Mouse (Mus musculus): ENCODE results near the gene Mid2. TPM values are rescaled to one million over a fixed set of nuclear protein-coding genes. Genes with fewer than 3 reads are reported as not detected.
"Not testable (repeated sequence)": the region's sequence is repeated elsewhere in the genome, so short reads cannot be mapped to it uniquely, and the experiment has no call there.

Mid2 gene
- polyA plus RNA-seq (2016; fragmentation: Nextera tagmentation; extraction: Ambion mirVana) = 0.50 and 0.79 TPM in 2 replicates

DNA sequence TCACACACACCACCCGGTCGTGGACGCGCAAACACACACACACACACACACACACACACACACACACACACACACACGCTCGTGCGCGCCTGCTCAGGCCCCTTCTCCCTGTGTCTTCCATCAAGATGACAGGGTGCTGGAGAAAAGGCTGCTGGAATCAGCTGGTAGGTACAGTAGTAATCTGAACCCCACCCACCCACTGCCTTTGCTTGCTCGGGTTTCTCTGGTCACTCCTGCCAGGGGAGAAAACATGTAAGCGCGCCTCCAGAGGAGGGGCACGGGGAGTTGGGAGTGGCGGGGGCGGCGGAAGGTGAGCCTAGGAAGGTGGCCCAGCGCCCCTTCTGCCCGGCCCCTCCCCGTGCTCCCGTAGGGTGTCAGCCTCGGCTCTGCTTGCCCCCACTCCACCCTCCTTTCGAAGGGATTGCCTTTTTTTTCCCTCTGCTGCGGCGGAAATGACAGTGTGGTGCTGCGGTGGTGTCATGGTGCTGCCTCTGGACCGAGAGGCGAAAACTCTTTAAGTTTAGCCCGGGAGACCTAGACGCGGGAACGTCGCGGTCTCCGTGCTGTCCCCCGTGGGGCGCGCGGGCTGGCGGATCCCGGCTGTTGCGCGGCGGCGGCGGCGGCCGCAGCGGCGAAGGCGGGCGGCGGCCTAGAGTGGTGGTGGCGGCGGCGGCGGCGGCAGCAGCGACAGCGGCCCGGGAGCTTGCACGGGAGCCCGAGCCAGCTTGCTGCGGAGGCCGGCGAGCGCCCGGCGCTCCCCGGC lies at the start of gene Mid2:
Mid2 (plus strand) TSS at position 121 of the 763 bp plus-strand sequence.
- Histone ChIP-seq H3K9me3 (replicated peaks) (no peaks in the 10 kb centered on the region), H3K36me3 (no peaks in the 10 kb centered on the region), H3K4me1 (no peaks in the 10 kb centered on the region), H3K9ac (no peak within 1 kb of the TSS; the same call in 1 of the 2 replicates), H3K27me3 (replicated peaks) (peaks cover 63% of the 10 kb centered on the region), H3K4me3 (peak within 1 kb of the TSS; percentile 48), H3K27ac (no peak within 1 kb of the TSS), H3K4me2 (peak within 1 kb of the TSS; percentile 64)
- 14% methylated on average over 46 of the region's 68 CpGs for WGBS (ENCODE audit: insufficient replicate concordance)
- no peak for ATAC-seq

DNA sequence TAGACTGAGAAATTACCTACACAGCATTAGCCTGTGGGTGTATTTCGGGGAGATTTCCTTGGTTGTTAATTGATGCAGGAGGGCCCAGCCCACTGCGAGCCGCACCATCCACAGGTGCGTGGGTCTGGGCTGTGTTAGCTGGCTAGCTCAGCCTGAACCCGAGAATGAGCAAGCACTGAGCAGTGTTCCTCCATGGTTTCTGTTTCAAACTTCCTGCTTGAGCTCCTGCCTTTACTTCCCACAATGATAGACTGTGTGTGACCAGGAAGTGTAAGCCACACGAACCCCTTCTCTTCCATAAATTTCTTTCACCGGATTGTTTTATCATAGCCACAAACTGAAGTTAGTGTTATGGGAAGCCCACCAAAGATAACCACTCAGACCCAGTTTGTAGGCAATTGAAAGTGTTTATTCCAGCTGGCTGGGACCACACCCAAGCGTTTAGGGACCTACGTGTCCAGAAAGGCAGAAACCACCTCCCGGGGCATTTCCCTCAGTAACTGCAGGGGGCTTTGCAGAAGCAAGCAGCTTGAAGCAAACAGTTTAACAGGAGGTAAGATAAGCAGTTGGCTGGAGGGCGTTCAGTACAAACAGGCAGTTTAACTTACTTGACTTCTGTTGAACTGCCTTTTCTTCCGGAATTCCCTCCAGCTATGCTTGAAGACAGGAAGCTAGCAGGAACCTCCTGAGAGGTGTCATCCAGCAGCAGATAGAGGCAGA lies 39.4 kb upstream of the Mid2 start:
- Histone ChIP-seq H3K9ac (no peak overlapping the region), H3K27me3 (replicated peaks) (no peaks in the 10 kb centered on the region; the same call in 1 of the 2 replicates), H3K4me2 (peak overlapping the region; percentile 24), H3K36me3 (no peaks in the 10 kb centered on the region), H3K4me1 (no peaks in the 10 kb centered on the region), H3K4me3 (no peak overlapping the region), H3K9me3 (replicated peaks) (no peaks in the 10 kb centered on the region), H3K27ac (no peak overlapping the region)
- no peak for ATAC-seq
- 33% methylated on average over 12 of the region's 12 CpGs for WGBS (ENCODE audit: insufficient replicate concordance)

DNA sequence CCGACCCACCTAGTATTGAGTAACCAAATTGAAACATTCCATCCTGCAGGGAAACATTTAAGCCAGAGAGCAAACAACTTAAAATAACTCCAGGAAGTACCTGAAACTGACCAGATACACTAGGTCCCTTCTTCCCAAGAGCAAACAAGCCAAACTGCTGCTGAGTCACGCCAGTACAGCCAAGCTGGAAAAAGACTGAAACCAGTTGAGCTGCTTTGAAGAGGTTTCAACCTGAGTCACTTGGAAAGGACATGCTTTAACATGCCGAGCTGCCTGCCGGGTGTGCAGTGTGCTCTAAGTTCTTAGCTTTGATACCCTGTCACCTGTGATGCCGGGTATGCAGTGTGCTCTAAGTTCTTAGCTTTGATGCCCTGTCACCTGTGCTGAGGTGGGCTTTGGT lies 26.4 kb upstream of the Mid2 start:
- H3K9me3 ChIP-seq (replicated peaks) = no peaks in the 10 kb centered on the region
- H3K36me3 ChIP-seq = no peaks in the 10 kb centered on the region
- no peak for ATAC-seq
- 67% methylated on average over 5 of the region's 5 CpGs for WGBS (ENCODE audit: insufficient replicate concordance)
- no peak overlapping the region for H3K4me3 ChIP-seq
- 0 out of 2 replicates have a peak, but pooled peaks cover 5% of the 10 kb centered on the region for H3K27me3 ChIP-seq (replicated peaks)
- no peak overlapping the region for H3K9ac ChIP-seq
- no peak overlapping the region for H3K27ac ChIP-seq
- H3K4me1 ChIP-seq = no peaks in the 10 kb centered on the region
- H3K4me2 ChIP-seq = no peak overlapping the region

DNA sequence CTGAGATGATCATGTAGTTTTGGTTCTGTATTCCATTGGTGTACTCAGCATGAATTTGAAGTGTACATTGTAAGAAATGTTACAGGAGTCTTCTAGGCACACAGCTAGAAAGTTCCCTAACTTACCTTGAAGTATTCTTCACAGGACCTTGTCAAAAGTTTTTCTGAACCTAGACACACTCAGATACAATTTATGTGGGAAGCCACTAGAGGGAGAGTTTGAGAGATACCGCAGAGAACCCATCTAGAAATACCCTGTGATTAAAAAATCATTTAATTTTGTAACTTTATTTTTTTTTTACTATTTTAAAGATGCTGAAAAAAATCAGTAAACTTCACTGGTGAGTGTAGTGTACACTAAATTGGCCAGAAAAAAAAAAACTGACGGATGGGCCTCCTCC lies 24.8 kb upstream of the Mid2 start:
- Histone ChIP-seq H3K9me3 (replicated peaks) (no peaks in the 10 kb centered on the region), H3K4me2 (no peak overlapping the region), H3K4me1 (no peaks in the 10 kb centered on the region), H3K9ac (no peak overlapping the region), H3K27ac (no peak overlapping the region), H3K27me3 (replicated peaks) (0 out of 2 replicates have a peak, but pooled peaks cover 5% of the 10 kb centered on the region), H3K4me3 (no peak overlapping the region), H3K36me3 (no peaks in the 10 kb centered on the region)
- 47% methylated on average over 2 of the region's 2 CpGs for WGBS (ENCODE audit: insufficient replicate concordance)
- ATAC-seq = no peak

DNA sequence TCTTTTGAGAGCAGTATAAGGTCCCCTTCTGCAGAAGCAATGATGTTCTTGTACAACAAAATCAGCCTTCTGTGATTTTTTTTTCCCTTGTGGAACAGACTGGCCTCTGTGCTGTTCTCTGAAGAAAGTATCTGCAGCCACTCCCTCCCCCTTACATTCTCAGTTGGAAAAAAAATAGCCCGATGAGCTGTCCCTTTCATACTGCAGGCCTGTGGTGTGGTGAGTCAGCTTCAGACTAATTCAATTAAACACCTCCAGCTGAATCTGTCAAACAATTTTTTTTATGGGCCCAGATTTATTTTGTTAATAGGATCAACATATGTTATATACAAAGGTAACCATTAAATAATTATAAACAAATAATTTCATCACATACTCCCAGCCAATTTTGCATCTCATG lies 3.7 kb upstream of the Mid2 start:
- Histone ChIP-seq H3K27me3 (replicated peaks) (peaks cover 35% of the 10 kb centered on the region), H3K27ac (no peak overlapping the region), H3K9ac (no peak overlapping the region), H3K4me2 (no peak overlapping the region), H3K4me3 (no peak overlapping the region), H3K4me1 (no peaks in the 10 kb centered on the region), H3K36me3 (no peaks in the 10 kb centered on the region), H3K9me3 (replicated peaks) (no peaks in the 10 kb centered on the region)
- no peak for ATAC-seq
- 33% methylated on average over 1 of the region's 1 CpGs for WGBS (ENCODE audit: insufficient replicate concordance)

DNA sequence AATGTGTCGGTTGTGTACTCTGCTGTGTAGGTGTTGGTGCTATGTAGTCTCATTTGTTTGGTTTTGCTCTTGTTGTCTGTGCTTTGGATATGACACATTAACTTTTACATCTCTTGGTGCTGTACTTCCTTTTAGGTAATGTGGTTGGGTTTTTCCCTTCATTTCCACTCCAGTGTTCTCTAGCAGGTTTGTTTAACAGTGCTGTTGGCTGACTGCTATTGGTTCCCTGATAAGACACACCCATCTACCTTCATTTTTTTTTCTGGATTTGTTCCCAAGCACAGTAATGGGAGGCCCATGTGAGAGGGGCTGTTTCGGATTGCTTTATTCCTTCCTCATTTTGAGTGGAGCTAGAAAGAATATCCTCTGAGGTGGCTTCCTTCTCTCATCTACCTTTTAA lies 883 bp upstream of the Mid2 start:
- peaks cover 58% of the 10 kb centered on the region for H3K27me3 ChIP-seq (replicated peaks)

DNA sequence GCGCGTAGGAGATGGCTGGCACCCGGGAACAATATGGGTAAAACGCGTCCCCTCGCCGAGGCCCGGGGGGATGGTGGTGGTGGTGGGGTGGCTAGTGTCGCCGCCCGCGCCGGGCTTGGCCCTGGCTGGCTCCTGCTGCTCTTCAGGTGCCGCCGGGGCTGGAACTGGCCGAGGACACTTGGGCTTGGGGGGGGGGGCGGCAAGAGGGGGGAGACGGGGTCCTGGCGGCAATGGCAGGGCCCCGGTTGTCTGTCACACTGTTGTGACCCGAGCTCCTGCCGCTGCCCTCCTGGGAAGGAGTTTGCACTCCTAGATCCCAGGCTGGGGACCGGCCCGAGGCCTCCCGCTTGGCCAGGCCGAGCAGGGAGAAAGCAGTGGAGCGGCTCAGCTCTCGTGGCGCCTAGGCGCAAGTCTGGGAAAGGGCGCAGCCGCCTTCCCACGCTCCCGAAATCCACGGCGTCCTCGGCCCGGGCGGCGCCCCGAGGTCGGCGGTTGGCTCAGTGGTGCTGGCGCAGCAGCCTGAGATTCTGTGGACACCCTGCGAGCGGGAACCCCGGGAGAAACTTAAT lies 927 bp downstream of the Mid2 start:
- Histone ChIP-seq H3K9me3 (replicated peaks) (no peaks in the 10 kb centered on the region), H3K27me3 (replicated peaks) (peaks cover 66% of the 10 kb centered on the region), H3K36me3 (no peaks in the 10 kb centered on the region), H3K4me2 (peak overlapping the region; percentile 64), H3K27ac (no peak overlapping the region), H3K4me3 (peak overlapping the region; percentile 48), H3K4me1 (no peaks in the 10 kb centered on the region), H3K9ac (no peak overlapping the region)
- WGBS (ENCODE audit: insufficient replicate concordance) = 10% methylated on average over 42 of the region's 47 CpGs
- ATAC-seq = no peak

More for the DNA sequence above, 883 bp upstream of the Mid2 start:
- no peaks in the 10 kb centered on the region for H3K4me1 ChIP-seq
- WGBS (ENCODE audit: insufficient replicate concordance) = 70% methylated on average over 2 of the region's 2 CpGs
- H3K4me2 ChIP-seq = no peak overlapping the region
- H3K4me3 ChIP-seq = no peak overlapping the region
- no peak overlapping the region for H3K27ac ChIP-seq
- H3K9me3 ChIP-seq (replicated peaks) = no peaks in the 10 kb centered on the region
- no peaks in the 10 kb centered on the region for H3K36me3 ChIP-seq
- ATAC-seq = no peak
- H3K9ac ChIP-seq = no peak overlapping the region

DNA sequence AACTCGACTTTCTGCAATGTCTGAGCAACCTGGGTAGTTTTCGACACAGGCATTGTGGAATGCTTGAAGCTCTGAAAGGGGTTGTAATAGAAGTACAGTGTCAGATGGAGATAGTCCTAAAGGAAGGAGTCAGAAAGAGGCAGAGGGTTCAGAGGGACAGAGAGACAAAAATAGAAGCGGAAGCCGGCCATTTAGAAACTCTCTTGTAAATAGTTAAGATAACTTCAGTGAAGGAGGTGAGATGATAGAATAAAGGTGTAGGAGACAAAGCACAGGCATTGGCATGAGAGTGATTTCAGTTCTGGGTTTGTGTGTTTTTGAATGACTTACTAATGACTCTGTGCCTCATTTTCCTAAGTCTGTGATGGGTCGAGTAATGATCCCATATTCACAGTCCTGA lies 11.0 kb downstream of the Mid2 start:
- Histone ChIP-seq H3K4me1 (no peaks in the 10 kb centered on the region), H3K9ac (no peak overlapping the region), H3K9me3 (replicated peaks) (no peaks in the 10 kb centered on the region), H3K4me2 (no peak overlapping the region), H3K27ac (no peak overlapping the region), H3K4me3 (no peak overlapping the region), H3K36me3 (no peaks in the 10 kb centered on the region), H3K27me3 (replicated peaks) (0 out of 2 replicates have a peak, but pooled peaks cover 14% of the 10 kb centered on the region)
- ATAC-seq = no peak
- WGBS (ENCODE audit: insufficient replicate concordance) = 54% methylated on average over 5 of the region's 5 CpGs

DNA sequence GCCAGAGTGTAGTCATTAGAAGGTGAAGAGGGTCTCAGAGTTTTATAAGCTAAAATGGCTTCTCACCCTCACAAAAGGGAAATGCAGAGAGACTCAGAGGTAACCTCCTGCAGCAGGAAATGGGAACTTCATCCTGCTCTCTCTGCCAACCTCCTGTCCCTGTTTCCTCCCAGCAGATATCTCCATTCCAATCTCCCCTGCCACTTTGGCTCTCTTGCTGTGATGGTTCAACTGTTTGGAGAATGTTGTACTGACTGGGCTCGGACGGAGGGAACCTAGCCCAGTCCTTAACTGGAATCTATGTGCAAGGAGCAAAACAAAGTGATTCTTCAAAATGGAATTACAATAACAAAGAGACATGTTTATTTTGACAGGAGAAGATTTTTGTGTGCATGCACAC lies 23.9 kb downstream of the Mid2 start:
- H3K27ac ChIP-seq = no peak overlapping the region
- no peak overlapping the region for H3K9ac ChIP-seq
- H3K4me3 ChIP-seq = no peak overlapping the region
- H3K27me3 ChIP-seq (replicated peaks) = peaks cover 10% of the 10 kb centered on the region; the same call in 1 of the 2 replicates
- no peak for ATAC-seq
- H3K36me3 ChIP-seq = no peaks in the 10 kb centered on the region
- WGBS (ENCODE audit: insufficient replicate concordance) = 81% methylated on average over 2 of the region's 2 CpGs
- no peak overlapping the region for H3K4me2 ChIP-seq
- no peaks in the 10 kb centered on the region for H3K9me3 ChIP-seq (replicated peaks)
- no peaks in the 10 kb centered on the region for H3K4me1 ChIP-seq

DNA sequence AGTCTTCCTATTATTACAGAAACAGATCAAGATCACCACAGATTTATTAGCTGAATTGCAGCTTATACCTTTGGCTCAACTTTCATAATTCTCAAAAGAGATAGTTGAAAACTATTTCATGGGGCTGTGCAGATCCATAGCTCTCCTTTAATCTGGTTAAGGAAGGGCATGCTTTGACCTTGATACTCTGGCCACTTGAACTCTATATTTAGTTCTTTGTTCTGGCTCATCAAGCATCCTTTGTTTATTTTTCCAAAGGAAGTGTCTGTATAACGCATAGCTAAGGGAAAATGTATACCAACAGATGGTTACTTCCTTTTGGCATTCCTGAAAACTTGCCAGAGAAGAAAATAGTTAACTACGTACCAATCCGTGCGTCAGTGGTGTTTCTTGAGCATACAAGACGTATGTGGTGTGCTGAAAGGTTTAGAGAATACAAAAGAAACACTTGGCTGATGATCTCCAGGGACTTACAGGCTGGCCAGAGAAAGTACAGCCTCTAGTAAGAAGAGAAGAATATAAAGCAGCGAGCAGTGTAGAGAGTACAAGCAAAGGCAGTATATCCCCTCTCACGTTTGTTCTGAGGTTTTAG lies 33.6 kb downstream of the Mid2 start:
- not testable (repeated sequence) for H3K4me1 ChIP-seq; H3K4me3 ChIP-seq; H3K9me3 ChIP-seq (replicated peaks); H3K27me3 ChIP-seq (replicated peaks); ATAC-seq; H3K9ac ChIP-seq; H3K36me3 ChIP-seq; H3K27ac ChIP-seq; H3K4me2 ChIP-seq
- 40% methylated on average over 6 of the region's 7 CpGs for WGBS (ENCODE audit: insufficient replicate concordance)

DNA sequence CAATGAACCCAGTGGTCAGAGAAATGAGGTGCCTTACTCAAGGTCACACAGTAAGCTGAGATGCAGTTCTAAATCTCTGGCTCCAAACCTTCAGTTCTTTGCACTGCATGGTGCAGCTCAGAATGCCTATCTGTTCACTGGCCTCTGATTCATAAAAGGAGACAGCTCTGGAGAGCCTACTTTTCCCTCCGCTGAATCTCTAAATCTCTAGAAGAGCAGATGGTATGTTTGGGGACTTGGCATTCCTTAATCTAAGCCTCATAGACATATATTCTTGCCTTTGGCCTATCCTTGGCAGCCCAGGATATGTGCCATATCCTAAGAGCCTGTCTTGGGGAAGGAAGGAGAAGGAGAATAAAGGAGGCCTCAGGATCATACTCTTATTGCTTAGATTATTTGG lies 38.8 kb downstream of the Mid2 start:
- H3K9me3 ChIP-seq (replicated peaks) = no peaks in the 10 kb centered on the region

DNA sequence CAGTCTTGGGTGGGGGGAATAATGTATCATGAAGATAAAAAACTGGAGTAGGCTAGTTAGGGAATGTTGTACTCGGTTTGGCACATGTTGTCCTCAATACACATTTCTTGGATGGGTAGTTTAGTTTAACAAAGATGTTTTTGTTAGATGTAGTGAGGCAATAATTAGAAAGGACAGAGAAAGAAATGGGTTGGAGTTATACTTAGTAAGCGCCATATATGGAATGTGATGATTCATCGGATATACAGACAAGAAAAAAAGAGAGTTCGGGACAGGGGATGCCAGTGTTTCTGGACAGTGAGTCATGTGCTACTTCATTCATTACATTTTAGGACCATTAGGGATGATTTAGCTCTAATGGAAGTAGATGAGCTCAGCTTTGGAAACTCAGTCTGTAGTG lies 41.7 kb downstream of the Mid2 start:
- Histone ChIP-seq H3K27ac (no peak overlapping the region), H3K4me3 (no peak overlapping the region), H3K4me1 (no peaks in the 10 kb centered on the region), H3K4me2 (no peak overlapping the region), H3K27me3 (replicated peaks) (peaks cover 11% of the 10 kb centered on the region), H3K9ac (no peak overlapping the region), H3K36me3 (no peaks in the 10 kb centered on the region), H3K9me3 (replicated peaks) (no peaks in the 10 kb centered on the region)
- no peak for ATAC-seq
- 57% methylated on average over 4 of the region's 4 CpGs for WGBS (ENCODE audit: insufficient replicate concordance)

More for the DNA sequence above, 38.8 kb downstream of the Mid2 start:
- Histone ChIP-seq H3K4me1 (no peaks in the 10 kb centered on the region), H3K4me3 (no peak overlapping the region), H3K4me2 (no peak overlapping the region), H3K9ac (no peak overlapping the region), H3K36me3 (no peaks in the 10 kb centered on the region), H3K27me3 (replicated peaks) (peaks cover 12% of the 10 kb centered on the region), H3K27ac (no peak overlapping the region)
- no peak for ATAC-seq
- 86% methylated on average over 1 of the region's 1 CpGs for whole genome bisulfite sequencing (ENCODE audit: insufficient replicate concordance)

Data from liver, embryonic 12.5 days (tissue).